Mouse (Mus musculus): Measurements from ENCODE around the gene Klc4. TPM values are rescaled to one million over a fixed set of nuclear protein-coding genes. Genes with fewer than 3 reads are reported as not detected.

The Klc4 gene
- polyA plus RNA-seq, 1 experiment from 2014 or later: 32.3 TPM

DNA sequence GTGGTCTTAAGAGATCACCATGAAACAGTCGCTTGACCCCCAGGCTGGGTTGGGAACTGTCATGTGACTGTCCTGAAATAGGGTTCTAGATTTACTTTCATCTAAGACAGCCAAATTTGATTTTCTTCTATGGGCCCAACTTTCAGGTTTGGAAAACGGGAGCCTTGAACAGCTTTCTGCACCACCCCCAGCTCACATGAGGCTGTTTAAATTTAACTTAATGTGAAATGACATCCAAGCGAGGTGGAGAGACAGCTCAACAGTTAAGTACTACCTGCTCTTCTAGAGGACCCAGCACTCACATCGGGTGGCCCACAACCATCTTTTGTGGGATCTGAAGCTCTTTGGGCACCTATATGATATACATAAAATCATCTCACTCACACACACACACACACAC lies 46.9 kb downstream of the Klc4 start:
- Histone ChIP-seq H3K27ac (replicated peaks) (no peak overlapping the region), H3K4me3 (replicated peaks) (no peak overlapping the region), H3K27me3 (replicated peaks) (no peaks in the 10 kb centered on the region), H3K36me3 (no peaks in the 10 kb centered on the region), H3K4me2 (no peak overlapping the region), H3K9me3 (replicated peaks) (no peaks in the 10 kb centered on the region), H3K4me1 (peaks cover 12% of the 10 kb centered on the region; the same call in 1 of the 2 replicates), H3K9ac (replicated peaks) (no peak overlapping the region)
- 86% methylated on average over 4 of the region's 4 CpGs for WGBS
- ATAC-seq (ENCODE audit: low FRiP score): no peak

- no peak overlapping the region for H3K4me3 ChIP-seq (replicated peaks)
- no peak overlapping the region for H3K9ac ChIP-seq (replicated peaks)
- no peak overlapping the region for H3K27ac ChIP-seq (replicated peaks)
- H3K4me1 ChIP-seq: peaks cover 16% of the 10 kb centered on the region
- H3K4me2 ChIP-seq: no peak overlapping the region
- H3K9me3 ChIP-seq (replicated peaks): no peaks in the 10 kb centered on the region
- 96% methylated on average over 11 of the region's 11 CpGs for WGBS
- H3K36me3 ChIP-seq: no peaks in the 10 kb centered on the region
- no peak for ATAC-seq (ENCODE audit: low FRiP score)
- no peaks in the 10 kb centered on the region for H3K27me3 ChIP-seq (replicated peaks)
Measured at GRCm38 (mm10) chr17:46597956-46598355, 47.9 kb downstream of the Klc4 start.

DNA sequence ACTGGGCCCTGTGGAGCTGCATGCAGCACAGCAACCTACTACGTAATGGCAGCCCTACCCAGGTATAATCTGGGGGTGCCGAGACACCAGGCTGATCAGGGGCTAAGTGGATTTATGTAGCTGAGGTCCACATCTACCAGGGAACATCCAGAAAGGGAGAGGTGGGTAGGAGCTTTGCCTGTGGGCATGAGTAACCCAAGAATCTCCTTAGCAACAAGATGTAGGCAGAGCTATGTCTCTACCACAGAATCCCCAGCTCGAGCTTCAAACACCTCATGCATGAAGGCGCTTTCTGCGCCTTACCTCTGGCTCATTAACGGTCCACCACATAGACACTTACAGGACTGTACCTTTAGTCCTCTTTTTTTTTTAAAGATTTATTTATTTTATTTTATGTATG lies 50.5 kb downstream of the Klc4 start:
- Histone ChIP-seq H3K27me3 (replicated peaks) (no peaks in the 10 kb centered on the region), H3K27ac (replicated peaks) (no peak overlapping the region; the same call in 1 of the 2 replicates), H3K4me3 (replicated peaks) (no peak overlapping the region), H3K4me2 (no peak overlapping the region), H3K9me3 (replicated peaks) (no peaks in the 10 kb centered on the region), H3K4me1 (peaks cover 19% of the 10 kb centered on the region), H3K36me3 (peaks cover 3% of the 10 kb centered on the region), H3K9ac (replicated peaks) (no peak overlapping the region)
- 80% methylated on average over 6 of the region's 6 CpGs for WGBS
- no peak for ATAC-seq (ENCODE audit: low FRiP score)

DNA sequence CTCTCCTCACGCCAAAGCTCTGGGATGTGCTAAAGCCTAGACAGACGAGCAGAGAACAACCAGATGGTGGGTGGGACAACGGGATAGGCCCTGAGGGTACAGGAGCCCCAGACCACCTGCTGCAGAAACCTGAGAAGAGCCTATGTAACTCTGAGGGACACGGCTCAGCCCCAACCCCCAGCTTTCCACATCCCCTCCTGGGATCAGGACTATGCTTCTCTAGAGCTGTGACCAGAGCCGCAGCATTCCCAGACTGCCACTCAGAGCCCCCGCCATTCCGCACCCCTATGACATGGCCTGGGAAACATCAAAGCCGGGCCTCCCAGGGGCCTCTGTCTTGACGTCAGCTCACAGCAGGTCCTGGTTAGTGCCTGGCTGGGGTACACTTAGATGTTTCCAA lies 51.2 kb downstream of the Klc4 start:
- Histone ChIP-seq H3K4me3 (replicated peaks) (no peak overlapping the region), H3K4me2 (no peak overlapping the region), H3K36me3 (peaks cover 10% of the 10 kb centered on the region), H3K27me3 (replicated peaks) (no peaks in the 10 kb centered on the region), H3K27ac (replicated peaks) (no peak overlapping the region), H3K9me3 (replicated peaks) (no peaks in the 10 kb centered on the region), H3K9ac (replicated peaks) (no peak overlapping the region), H3K4me1 (peaks cover 19% of the 10 kb centered on the region)
- no peak for ATAC-seq (ENCODE audit: low FRiP score)
- WGBS: 48% methylated on average over 9 of the region's 9 CpGs

DNA sequence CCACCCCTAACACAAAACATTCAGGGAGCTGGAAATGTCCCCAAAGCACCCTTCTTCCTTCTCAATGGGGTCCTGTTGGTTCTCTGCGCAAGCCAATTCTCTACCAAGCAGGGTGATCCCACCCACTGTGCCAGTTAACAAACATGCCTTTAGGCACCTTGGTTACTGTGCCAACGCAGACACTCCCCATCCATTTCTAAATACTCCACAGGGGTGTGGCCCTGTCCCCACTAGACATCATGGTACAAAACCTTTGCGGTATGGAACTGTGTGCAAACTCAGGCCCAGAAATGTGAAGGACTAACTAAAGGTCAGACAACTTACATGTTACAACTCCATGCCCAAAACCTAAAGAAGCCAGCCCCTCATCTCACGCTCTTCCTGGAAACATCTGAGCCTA lies 52.7 kb downstream of the Klc4 start:
- H3K9me3 ChIP-seq (replicated peaks): no peaks in the 10 kb centered on the region
- no peaks in the 10 kb centered on the region for H3K27me3 ChIP-seq (replicated peaks)
- no peak overlapping the region for H3K4me2 ChIP-seq
- ATAC-seq (ENCODE audit: low FRiP score): no peak
- H3K4me3 ChIP-seq (replicated peaks): no peak overlapping the region
- WGBS: 79% methylated on average over 4 of the region's 4 CpGs
- no peak overlapping the region for H3K9ac ChIP-seq (replicated peaks)
- no peak overlapping the region for H3K27ac ChIP-seq (replicated peaks)
- peaks cover 24% of the 10 kb centered on the region for H3K36me3 ChIP-seq
- peaks cover 19% of the 10 kb centered on the region for H3K4me1 ChIP-seq

- Histone ChIP-seq H3K4me1 (peaks cover 19% of the 10 kb centered on the region), H3K27ac (replicated peaks) (no peak overlapping the region), H3K4me3 (replicated peaks) (no peak overlapping the region), H3K36me3 (peaks cover 34% of the 10 kb centered on the region), H3K9ac (replicated peaks) (no peak overlapping the region), H3K27me3 (replicated peaks) (no peaks in the 10 kb centered on the region), H3K9me3 (replicated peaks) (no peaks in the 10 kb centered on the region), H3K4me2 (no peak overlapping the region)
- ATAC-seq (ENCODE audit: low FRiP score): no peak
- 82% methylated on average over 19 of the region's 19 CpGs for WGBS
Measured at GRCm38 (mm10) chr17:46591406-46591805, 54.4 kb downstream of the Klc4 start.

DNA sequence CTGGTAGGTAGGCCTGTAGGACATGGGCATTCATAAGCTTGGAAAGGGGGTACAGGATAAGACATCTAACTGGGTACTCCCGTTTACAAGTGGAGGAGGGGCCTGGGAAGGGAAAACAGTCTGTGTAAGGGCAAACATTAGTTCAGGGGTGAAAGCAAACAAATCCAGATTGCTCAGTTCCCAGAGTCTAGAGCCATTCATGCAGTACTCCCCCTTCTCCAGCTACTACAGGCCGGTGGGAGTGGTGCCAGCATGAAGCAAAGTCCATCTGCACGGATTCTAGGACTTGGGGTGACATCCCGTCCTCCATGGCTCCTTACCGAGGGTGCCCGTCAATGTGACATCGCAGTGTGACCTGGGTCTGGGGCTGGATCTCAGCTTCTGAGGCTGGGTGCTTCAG lies 55.4 kb downstream of the Klc4 start:
- Histone ChIP-seq H3K27ac (replicated peaks) (no peak overlapping the region), H3K9me3 (replicated peaks) (no peaks in the 10 kb centered on the region), H3K27me3 (replicated peaks) (no peaks in the 10 kb centered on the region), H3K4me3 (replicated peaks) (no peak overlapping the region), H3K4me2 (no peak overlapping the region), H3K4me1 (peaks cover 18% of the 10 kb centered on the region), H3K36me3 (peaks cover 42% of the 10 kb centered on the region), H3K9ac (replicated peaks) (no peak overlapping the region)
- WGBS: 90% methylated on average over 7 of the region's 7 CpGs
- ATAC-seq (ENCODE audit: low FRiP score): no peak

DNA sequence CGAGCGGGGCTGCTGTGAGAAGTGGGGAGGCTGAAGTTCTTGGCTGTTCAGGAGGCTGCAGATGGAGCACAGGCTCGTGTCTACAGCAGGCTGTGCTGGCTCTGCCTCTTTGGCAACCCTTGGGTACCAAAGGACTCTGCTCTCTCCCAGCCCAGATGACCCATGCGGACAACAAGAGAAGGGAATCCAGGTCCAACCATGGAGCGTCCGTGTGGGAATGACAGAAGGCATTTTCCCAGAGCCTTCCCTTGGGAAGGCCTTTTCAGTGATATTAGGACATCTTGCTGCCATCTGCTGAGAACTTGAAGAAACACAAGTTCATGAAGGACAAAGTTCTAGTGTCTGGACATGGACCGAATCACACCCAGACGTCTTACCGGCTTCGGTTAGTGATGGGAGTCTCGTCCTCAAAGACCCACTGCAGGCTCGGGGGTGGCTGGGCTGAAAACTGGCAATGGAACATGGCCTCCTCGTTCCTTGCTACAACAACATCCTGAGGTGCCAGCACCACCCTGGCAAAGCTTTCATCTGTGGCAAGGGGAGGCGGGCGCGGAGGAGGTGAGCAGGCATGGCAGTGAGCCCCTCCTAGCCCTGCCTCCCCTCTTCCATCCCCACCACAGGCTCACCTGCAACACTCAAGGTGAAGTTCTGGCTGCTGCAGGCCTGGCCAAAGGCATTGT lies 56.0 kb downstream of the Klc4 start:
- no peak for ATAC-seq (ENCODE audit: low FRiP score)
- peaks cover 12% of the 10 kb centered on the region for H3K4me1 ChIP-seq
- no peaks in the 10 kb centered on the region for H3K27me3 ChIP-seq (replicated peaks)
- no peaks in the 10 kb centered on the region for H3K9me3 ChIP-seq (replicated peaks)
- H3K4me3 ChIP-seq (replicated peaks): no peak overlapping the region
- 91% methylated on average over 16 of the region's 16 CpGs for WGBS
- no peak overlapping the region for H3K9ac ChIP-seq (replicated peaks)
- no peak overlapping the region for H3K27ac ChIP-seq (replicated peaks)
- no peak overlapping the region for H3K4me2 ChIP-seq
- peaks cover 49% of the 10 kb centered on the region for H3K36me3 ChIP-seq

DNA sequence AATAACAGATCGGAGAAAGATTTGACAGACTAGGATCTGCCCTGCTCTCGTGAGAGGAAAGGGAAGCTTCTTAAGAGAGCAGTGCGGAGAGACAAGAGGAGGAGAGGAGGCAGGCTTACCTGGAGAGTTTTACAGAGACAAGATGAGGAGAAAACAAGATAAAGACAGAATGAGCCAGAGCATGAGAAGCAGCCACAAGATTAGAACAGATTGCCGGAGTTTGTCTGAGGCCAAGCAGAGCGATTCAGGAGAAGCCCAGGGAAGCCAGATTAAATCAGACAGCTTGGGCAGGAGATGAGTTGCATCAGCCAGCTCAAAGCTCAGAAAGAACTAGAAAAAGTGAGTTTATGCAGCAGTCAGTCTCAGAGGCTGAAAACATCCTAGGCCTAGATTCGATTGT lies 56.9 kb downstream of the Klc4 start:
- Histone ChIP-seq H3K9ac (replicated peaks) (no peak overlapping the region), H3K27ac (replicated peaks) (no peak overlapping the region), H3K27me3 (replicated peaks) (no peaks in the 10 kb centered on the region), H3K4me3 (replicated peaks) (no peak overlapping the region), H3K36me3 (peaks cover 52% of the 10 kb centered on the region), H3K9me3 (replicated peaks) (no peaks in the 10 kb centered on the region), H3K4me2 (no peak overlapping the region), H3K4me1 (peaks cover 7% of the 10 kb centered on the region; the same call in 1 of the 2 replicates)
- ATAC-seq (ENCODE audit: low FRiP score): no peak
- WGBS: 98% methylated on average over 6 of the region's 6 CpGs

GRCm38 (mm10) chr17:46588173-46588572 lies 57.6 kb downstream of the Klc4 start:
- Histone ChIP-seq H3K9ac (replicated peaks) (no peak overlapping the region), H3K4me2 (no peak overlapping the region), H3K4me1 (peaks cover 5% of the 10 kb centered on the region; the same call in 1 of the 2 replicates), H3K27me3 (replicated peaks) (no peaks in the 10 kb centered on the region), H3K4me3 (replicated peaks) (no peak overlapping the region), H3K9me3 (replicated peaks) (no peaks in the 10 kb centered on the region), H3K36me3 (peaks cover 52% of the 10 kb centered on the region), H3K27ac (replicated peaks) (no peak overlapping the region)
- 94% methylated on average over 9 of the region's 9 CpGs for WGBS
- ATAC-seq (ENCODE audit: low FRiP score): no peak

GRCm38 (mm10) chr17:46586327-46586726 lies 59.5 kb downstream of the Klc4 start:
- Histone ChIP-seq H3K9ac (replicated peaks) (no peak overlapping the region), H3K4me1 (no peaks in the 10 kb centered on the region), H3K4me2 (no peak overlapping the region), H3K27ac (replicated peaks) (no peak overlapping the region), H3K9me3 (replicated peaks) (no peaks in the 10 kb centered on the region), H3K27me3 (replicated peaks) (no peaks in the 10 kb centered on the region), H3K4me3 (replicated peaks) (no peak overlapping the region), H3K36me3 (peaks cover 67% of the 10 kb centered on the region)
- no peak for ATAC-seq (ENCODE audit: low FRiP score)
- 95% methylated on average over 8 of the region's 8 CpGs for WGBS

All from neural tube, embryonic 15.5 days (tissue).